Mouse (Mus musculus): ENCODE data around the gene Litaf.

DNA sequence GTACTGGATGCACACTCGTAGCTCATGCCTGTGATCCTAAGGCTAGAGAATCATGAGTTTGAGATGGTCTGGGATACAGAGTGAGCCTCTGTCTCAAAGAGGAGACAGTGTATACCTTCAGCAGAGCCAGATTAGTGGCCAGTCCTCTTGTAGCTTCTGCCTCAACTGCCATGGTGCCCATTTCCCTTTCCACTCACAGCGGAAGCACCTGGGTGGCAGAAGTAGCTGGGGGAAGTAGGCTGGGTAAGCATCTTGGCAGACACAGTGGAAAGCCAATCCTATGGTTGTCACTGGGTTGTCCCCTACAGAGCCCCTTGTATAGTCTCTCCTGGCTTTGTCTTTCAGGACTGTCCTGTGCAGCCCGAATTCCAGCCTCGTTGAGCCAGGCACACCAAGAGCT is 5.9 kb upstream of the Litaf start:
- TF ChIP-seq POLR2A (IDR thresholded peaks at IDR 0.05; ENCODE audit: control insufficient read depth, extremely low read depth, insufficient read depth, low read length, poor library complexity) (no peak), CTCF (IDR thresholded peaks at IDR 0.05; ENCODE audit: borderline replicate concordance, control insufficient read depth, extremely low read depth, insufficient read depth, low read length, poor library complexity) (no peak)

Data from thymus, adult 2 months (tissue).